Mouse (Mus musculus): ENCODE data around the gene Tle6.

- TF ChIP-seq CTCF (IDR thresholded peaks at IDR 0.05; ENCODE audit: control insufficient read depth, insufficient read depth, insufficient read length) (peak; percentile 22), FOSL1 (IDR thresholded peaks at IDR 0.05; ENCODE audit: insufficient read depth, low read length, poor library complexity, severe bottlenecking) (no peak), MYOG (IDR thresholded peaks at IDR 0.05; ENCODE audit: control insufficient read depth, extremely low read depth, insufficient read length) (no peak), USF1 (IDR thresholded peaks at IDR 0.05; ENCODE audit: low read depth) (no peak)
Measured at GRCm38 (mm10) chr10:81602741-81603151, 1.9 kb upstream of the Tle6 start.

Measured in C2C12 (cell line).